Mouse (Mus musculus) G1E (cell line): Measurements from ENCODE around the gene Crb3.

Source experiments
- CTCF ChIP-seq: IDR thresholded peaks from 2 replicates; pipeline ENCODE4 v1.5.1; 2012; ENCODE audit warnings: low read depth, low read length, inconsistent platforms, mixed read lengths
- GATA2 ChIP-seq: IDR thresholded peaks from 2 replicates; pipeline ENCODE4 v1.6.1; 2012; ENCODE audit warnings: low read depth, low read length, inconsistent platforms, borderline replicate concordance

- no peak for TF ChIP-seq CTCF
- no peak for TF ChIP-seq GATA2
These were observed 54.0 kb downstream of the Crb3 start for GRCm38 (mm10) chr17:57112768-57113474.
